Mouse (Mus musculus) C2C12 (cell line): ENCODE results near the gene Lrrc18. TPM values are rescaled to one million over a fixed set of nuclear protein-coding genes. Genes with fewer than 3 reads are reported as not detected.

Source experiments
- H3K27me3 ChIP-seq: one replicate; pipeline ENCODE4 v1.6.1; 2011; ENCODE audit not compliant: control insufficient read depth, insufficient read depth, insufficient read length
- H3K36me3 ChIP-seq: one replicate; pipeline ENCODE4 v1.6.1; 2011; ENCODE audit not compliant: control insufficient read depth, insufficient read depth
- H3K4me3 ChIP-seq: one replicate; pipeline ENCODE4 v1.5.1; 2011; ENCODE audit warnings: mild to moderate bottlenecking, control low read depth; ENCODE audit not compliant: poor library complexity, insufficient read depth, severe bottlenecking
- H3K79me2 ChIP-seq: one replicate; pipeline ENCODE4 v1.6.1; 2011; ENCODE audit not compliant: control insufficient read depth, insufficient read depth
- H3K79me3 ChIP-seq: one replicate; pipeline ENCODE4 v1.6.1; 2011; ENCODE audit warnings: low read depth, control low read depth
- H3ac ChIP-seq: one replicate; pipeline ENCODE3; 2011; ENCODE audit warnings: low read depth; ENCODE audit not compliant: control insufficient read depth, insufficient read length
- CEBPB ChIP-seq: IDR thresholded peaks from one replicate; pipeline ENCODE4 v1.6.1; 2011; ENCODE audit warnings: low read depth, mild to moderate bottlenecking, control low read depth, moderate library complexity
- CTCF ChIP-seq: IDR thresholded peaks from one replicate; pipeline ENCODE4 v1.5.1; 2011; ENCODE audit not compliant: control insufficient read depth, insufficient read depth, insufficient read length
- FOSL1 ChIP-seq: IDR thresholded peaks from one replicate; pipeline ENCODE4 v1.8.0; 2011; ENCODE audit warnings: mild to moderate bottlenecking, low read length; ENCODE audit not compliant: poor library complexity, insufficient read depth, severe bottlenecking
- MAX ChIP-seq: IDR thresholded peaks from one replicate; pipeline ENCODE4 v1.6.1; 2011; ENCODE audit warnings: mild to moderate bottlenecking, control low read depth
- MYOD1 ChIP-seq: IDR thresholded peaks from one replicate; pipeline ENCODE4 v1.6.1; 2011; ENCODE audit warnings: low read depth; ENCODE audit not compliant: control insufficient read depth, insufficient read length
- MYOG ChIP-seq: IDR thresholded peaks from one replicate; pipeline ENCODE4 v1.6.1; 2011; ENCODE audit not compliant: control insufficient read depth, insufficient read length; ENCODE audit errors: extremely low read depth
- USF1 ChIP-seq: IDR thresholded peaks from one replicate; pipeline ENCODE4 v1.6.1; 2011; ENCODE audit warnings: low read depth, mild to moderate bottlenecking, control low read depth, moderate library complexity
- polyA plus RNA-seq: library from polyadenylated mRNA; unstranded; fragments of >200 nt; fragmentation: generic; extraction: Trizol; gene quantifications from one replicate; pipeline ENCODE4 v1.2.1, GENCODE M21; 2012; ENCODE audit warnings: missing spikeins

Lrrc18 gene
- polyA plus RNA-seq, 1 experiment, result not detected

DNA sequence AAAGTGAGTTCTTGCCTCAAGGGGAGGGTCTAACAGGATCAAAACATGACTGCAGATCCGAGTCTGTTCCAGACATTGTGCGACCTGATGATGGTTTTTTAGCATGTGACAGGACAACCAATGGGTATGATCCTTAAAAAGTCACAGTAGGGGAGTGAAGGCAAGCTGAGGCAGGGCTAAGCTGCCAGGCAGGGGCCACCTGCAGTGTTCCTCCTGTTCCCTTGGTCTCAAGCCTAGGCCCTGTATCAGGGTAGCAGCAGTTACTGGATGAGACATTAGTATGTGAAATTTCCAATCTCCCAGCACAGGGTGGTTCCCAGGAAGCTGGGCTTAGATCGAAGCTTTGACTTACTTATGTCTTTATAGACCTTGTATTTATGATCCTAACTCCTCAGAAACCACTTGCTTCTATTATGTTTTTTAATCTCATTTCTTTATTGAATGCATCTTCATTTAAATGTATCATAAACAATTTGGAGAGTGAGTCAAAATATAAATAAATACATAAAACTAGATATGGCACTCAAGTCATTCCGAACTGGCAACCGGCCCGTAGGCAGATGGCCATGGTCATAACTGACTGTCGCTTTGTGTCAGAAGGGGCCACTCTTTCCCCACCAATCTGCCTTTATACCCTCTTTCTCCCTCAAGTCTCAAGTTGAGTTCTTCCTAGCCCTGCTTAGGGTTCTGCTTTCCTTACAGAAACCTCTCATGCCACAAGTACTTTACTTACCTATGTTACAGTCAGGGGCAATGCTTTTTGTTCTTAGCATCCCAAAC, 67.9 kb downstream of the Lrrc18 start:
- peaks cover 38% of the 10 kb centered on the region for H3K27me3 ChIP-seq
- TF ChIP-seq MYOD1 (no peak), MAX (no peak), CTCF (no peak), MYOG (no peak), USF1 (no peak), CEBPB (no peak), FOSL1 (no peak)
- H3K4me3 ChIP-seq, result no peak overlapping the region
- H3K79me3 ChIP-seq, result no peaks in the 10 kb centered on the region
- no peaks in the 10 kb centered on the region for H3K79me2 ChIP-seq
- H3K36me3 ChIP-seq, result no peaks in the 10 kb centered on the region
- no peak overlapping the region for H3ac ChIP-seq

DNA sequence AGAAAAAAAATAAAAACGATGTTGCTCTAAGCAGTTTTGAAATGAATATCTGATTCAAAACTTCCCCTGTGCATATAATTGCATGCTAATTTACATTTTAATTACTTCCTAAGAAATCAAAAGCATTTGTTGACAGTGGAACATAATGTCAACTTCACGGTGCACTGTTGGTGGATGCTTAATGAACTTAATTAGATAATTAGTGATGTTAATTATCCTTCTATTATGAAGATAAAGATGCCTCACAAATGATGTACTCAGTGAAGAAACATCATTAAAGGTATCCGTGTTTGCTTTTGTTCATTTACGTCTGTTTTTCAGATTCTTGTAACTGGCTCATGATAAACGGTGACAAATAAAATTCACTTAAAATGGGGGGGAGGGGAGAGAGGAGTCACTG, 71.8 kb downstream of the Lrrc18 start:
- no peaks in the 10 kb centered on the region for H3K79me3 ChIP-seq
- no peaks in the 10 kb centered on the region for H3K79me2 ChIP-seq
- TF ChIP-seq USF1, result no peak
- no peak for TF ChIP-seq MYOG
- no peak for TF ChIP-seq FOSL1
- no peak for TF ChIP-seq CTCF
- no peak for TF ChIP-seq MYOD1
- TF ChIP-seq MAX, result no peak
- TF ChIP-seq CEBPB, result no peak
- H3ac ChIP-seq, result no peak overlapping the region
- H3K27me3 ChIP-seq, result peaks cover 25% of the 10 kb centered on the region
- no peak overlapping the region for H3K4me3 ChIP-seq
- no peaks in the 10 kb centered on the region for H3K36me3 ChIP-seq

Other genes starting within 250 kb of the Lrrc18 start
- 0.05 TPM for gene Tmem273, start 205.4 kb upstream of the Lrrc18 start, polyA plus RNA-seq
- not detected for gene Fam170b, start 157.4 kb upstream of the Lrrc18 start, polyA plus RNA-seq
- not detected for gene Vstm4, start 134.6 kb upstream of the Lrrc18 start, polyA plus RNA-seq
- 0.01 TPM for gene Wdfy4, start 194.1 kb downstream of the Lrrc18 start, polyA plus RNA-seq
- gene Arhgap22, start 222.6 kb downstream of the Lrrc18 start, polyA plus RNA-seq, result 230 TPM